Mouse (Mus musculus): Measurements from ENCODE around the gene Polr3g.
"Not testable (repeated sequence)": the region's sequence is repeated elsewhere in the genome, so short reads cannot be mapped to it uniquely, and the experiment has no call there.

The Polr3g gene

GRCm38 (mm10) chr13:81689587-81689986 is 21.2 kb downstream of the Polr3g start:
- DNase-seq (ENCODE audit: inconsistent ontology term): no peak

GRCm38 (mm10) chr13:81684884-81685283 is 25.9 kb downstream of the Polr3g start:
- peak; percentile 32 for DNase-seq (ENCODE audit: inconsistent ontology term)

GRCm38 (mm10) chr13:81684258-81684657 is 26.6 kb downstream of the Polr3g start:
- no peak for DNase-seq (ENCODE audit: inconsistent ontology term)

- no peak for DNase-seq (ENCODE audit: inconsistent ontology term)
Observed at GRCm38 (mm10) chr13:81683107-81683506, 27.7 kb downstream of the Polr3g start.

- DNase-seq (ENCODE audit: inconsistent ontology term): no peak
Observed at GRCm38 (mm10) chr13:81675333-81675732, 35.5 kb downstream of the Polr3g start.

- no peak for DNase-seq (ENCODE audit: inconsistent ontology term)
Observed at GRCm38 (mm10) chr13:81667713-81668112, 43.1 kb downstream of the Polr3g start.

- no peak for DNase-seq (ENCODE audit: inconsistent ontology term)
Observed at GRCm38 (mm10) chr13:81664331-81664698, 46.5 kb downstream of the Polr3g start.

GRCm38 (mm10) chr13:81663566-81664330 is 47.1 kb downstream of the Polr3g start:
- DNase-seq (ENCODE audit: inconsistent ontology term): no peak

GRCm38 (mm10) chr13:81658053-81658752 is 52.6 kb downstream of the Polr3g start:
- no peak for DNase-seq (ENCODE audit: inconsistent ontology term)

GRCm38 (mm10) chr13:81657351-81658052 is 53.3 kb downstream of the Polr3g start, which contains the start of gene Lysmd3:
Gene Lysmd3 (plus strand): TSS chr13:81657663.
- DNase-seq (ENCODE audit: inconsistent ontology term): peak; percentile 96

GRCm38 (mm10) chr13:81657008-81657350 is 53.8 kb downstream of the Polr3g start:
- DNase-seq (ENCODE audit: inconsistent ontology term): no peak

GRCm38 (mm10) chr13:81656091-81656850 is 54.5 kb downstream of the Polr3g start:
- peak; percentile 29 for DNase-seq (ENCODE audit: inconsistent ontology term)

- DNase-seq (ENCODE audit: inconsistent ontology term): not testable (repeated sequence)
Observed at GRCm38 (mm10) chr13:81650382-81650781, 60.4 kb downstream of the Polr3g start.

GRCm38 (mm10) chr13:81646348-81646747 is 64.5 kb downstream of the Polr3g start:
- DNase-seq (ENCODE audit: inconsistent ontology term): no peak

GRCm38 (mm10) chr13:81644047-81644565 is 66.7 kb downstream of the Polr3g start:
- no peak for DNase-seq (ENCODE audit: inconsistent ontology term)

GRCm38 (mm10) chr13:81642491-81643149 is 68.2 kb downstream of the Polr3g start:
- no peak for DNase-seq (ENCODE audit: inconsistent ontology term)

GRCm38 (mm10) chr13:81641289-81642045 is 69.3 kb downstream of the Polr3g start:
- peak; percentile 94 for DNase-seq (ENCODE audit: inconsistent ontology term)

- DNase-seq (ENCODE audit: inconsistent ontology term): peak; percentile 86
Observed at GRCm38 (mm10) chr13:81640881-81641280, 69.9 kb downstream of the Polr3g start.

GRCm38 (mm10) chr13:81639624-81640023 is 71.2 kb downstream of the Polr3g start:
- DNase-seq (ENCODE audit: inconsistent ontology term): no peak

- DNase-seq (ENCODE audit: inconsistent ontology term): peak; percentile 99
Observed at GRCm38 (mm10) chr13:81632720-81633415, 77.9 kb downstream of the Polr3g start, which contains the start of gene Adgrv1. Gene Adgrv1 (minus strand): TSS chr13:81633154.

Measured in Muller cell, postnatal 12 days (primary cell).